In genomic region chr6:7692884-7693585, GRCm38 (mm10) we compare ENCODE assay signal across 7 mouse cellular contexts. TPM values are rescaled to one million over a fixed set of nuclear protein-coding genes. Genes with fewer than 3 reads are reported as not detected.
A peak's percentile ranks its signal among the peaks of the same experiment; 100 is the strongest.
DNase-seq lines count a peak whose midpoint lies in the region; ATAC-seq lines count a peak whose summit lies in the region.

Gene Asns, minus strand, starts transcription at chr6:7693254.

- whole genome bisulfite sequencing in embryonic facial prominence, embryonic 11.5 days: under 1% methylated on average over 50 of the region's 51 CpGs
- under 1% methylated on average over 51 of the region's 51 CpGs for WGBS in limb, embryonic 10.5 days
- under 1% methylated on average over 51 of the region's 51 CpGs for WGBS in midbrain, embryonic 12.5 days

- no peaks in the 10 kb centered on the region for H3K4me1 ChIP-seq in embryonic facial prominence, embryonic 11.5 days (ENCODE audit: control insufficient read depth, insufficient read depth, low read length)
- peaks cover 19% of the 10 kb centered on the region for H3K4me1 ChIP-seq in limb, embryonic 10.5 days
- H3K4me1 ChIP-seq in midbrain, embryonic 12.5 days: 0 out of 2 replicates have a peak, but pooled peaks cover 6% of the 10 kb centered on the region

- H3K4me2 ChIP-seq in embryonic facial prominence, embryonic 11.5 days (ENCODE audit: low read depth, low read length): peak within 1 kb of the TSS; percentile 88
- H3K4me2 ChIP-seq in midbrain, embryonic 12.5 days (replicated peaks): peak within 1 kb of the TSS; percentile 97

- no peaks in the 10 kb centered on the region for H3K27me3 ChIP-seq in embryonic facial prominence, embryonic 11.5 days (ENCODE audit: control insufficient read depth, insufficient read depth, low read length)
- H3K27me3 ChIP-seq in limb, embryonic 10.5 days (ENCODE audit: low read depth, poor library complexity, severe bottlenecking): no peaks in the 10 kb centered on the region
- no peaks in the 10 kb centered on the region for H3K27me3 ChIP-seq in midbrain, embryonic 12.5 days

- H3K36me3 ChIP-seq in embryonic facial prominence, embryonic 11.5 days (replicated peaks; ENCODE audit: control insufficient read depth, insufficient read depth, low read depth, low read length): no peaks in the 10 kb centered on the region
- no peaks in the 10 kb centered on the region for H3K36me3 ChIP-seq in limb, embryonic 10.5 days
- no peaks in the 10 kb centered on the region for H3K36me3 ChIP-seq in midbrain, embryonic 12.5 days

- H3K27ac ChIP-seq in embryonic facial prominence, embryonic 11.5 days (replicated peaks; ENCODE audit: low read depth, low read length): 0 out of 2 replicates have a peak within 1 kb of the TSS, but pooled peaks have one; percentile 20
- H3K27ac ChIP-seq in limb, embryonic 10.5 days: peak within 1 kb of the TSS; percentile 83
- no peak within 1 kb of the TSS for H3K27ac ChIP-seq in midbrain, embryonic 12.5 days (replicated peaks)

- peak within 1 kb of the TSS; percentile 77 for H3K4me3 ChIP-seq in embryonic facial prominence, embryonic 11.5 days (ENCODE audit: low read depth, low read length)
- H3K4me3 ChIP-seq in limb, embryonic 10.5 days: peak within 1 kb of the TSS; percentile 66
- peak within 1 kb of the TSS; percentile 79 for H3K4me3 ChIP-seq in midbrain, embryonic 12.5 days

- peak within 1 kb of the TSS; percentile 79 for H3K9ac ChIP-seq in embryonic facial prominence, embryonic 11.5 days (replicated peaks; ENCODE audit: low read length)
- H3K9ac ChIP-seq in midbrain, embryonic 12.5 days (replicated peaks): peak within 1 kb of the TSS; percentile 70

- H3K9me3 ChIP-seq in embryonic facial prominence, embryonic 11.5 days (replicated peaks; ENCODE audit: control insufficient read depth, low read length): no peaks in the 10 kb centered on the region
- no peaks in the 10 kb centered on the region for H3K9me3 ChIP-seq in limb, embryonic 10.5 days (replicated peaks)
- H3K9me3 ChIP-seq in midbrain, embryonic 12.5 days: no peaks in the 10 kb centered on the region

- ATAC-seq in embryonic facial prominence, embryonic 11.5 days (replicated peaks; ENCODE audit: insufficient number of reproducible peaks, low FRiP score, low TSS enrichment, low read depth): peak; percentile 97
- ATAC-seq in midbrain, embryonic 12.5 days (ENCODE audit: low FRiP score, low read depth): peak; percentile 94

- DNase-seq in adrenal gland, postnatal 25 days: peak; percentile 80
- DNase-seq in embryonic facial prominence, embryonic 11.5 days (ENCODE audit: low spot score): peak; percentile 90
- peak; percentile 76 to 77 for DNase-seq in heart, adult 18-20 months
- DNase-seq in kidney, adult 18-20 months: peak; percentile 75
- peak; percentile 87 for DNase-seq in limb, embryonic 10.5 days (ENCODE audit: low spot score)
- peak; percentile 13 for DNase-seq in skeletal muscle tissue, adult 2 months (ENCODE audit: low read depth, low spot score)

RNA-seq across cellular contexts. Expression of gene Asns, which starts in this region (rescaled TPM):
- total RNA-seq in adrenal gland, postnatal 25 days (2021): 56.9 and 94.2 TPM in 2 replicates
- 87.7 and 93.2 TPM in 2 replicates for polyA plus RNA-seq in embryonic facial prominence, embryonic 11.5 days (2014; fragmentation: Nextera tagmentation; extraction: Ambion mirVana)
- 1 to 10 TPM; 3.2 to 6.4 TPM for total RNA-seq in heart, adult 18-20 months (2021)
- 100.0 and 126 TPM in 2 replicates for polyA plus RNA-seq in limb, embryonic 10.5 days (2016; fragmentation: Nextera tagmentation; extraction: Ambion mirVana)
- 33.8 and 35.3 TPM in 2 replicates for polyA plus RNA-seq in midbrain, embryonic 12.5 days (2016; fragmentation: Nextera tagmentation; extraction: Ambion mirVana)

Comparison
In these comparisons a context has a peak if more than half of its experiments do, and no peak if none do; other contexts are left out.
1. DNase-seq: peak in every context shown above with its lines; median percentile 90 in embryonic facial prominence, embryonic 11.5 days; 87 in limb, embryonic 10.5 days; 80 in adrenal gland, postnatal 25 days; 76 in heart, adult 18-20 months; 75 in kidney, adult 18-20 months; 13 in skeletal muscle tissue, adult 2 months.